Mouse (Mus musculus): ENCODE data around the gene Lmo2.

DNA sequence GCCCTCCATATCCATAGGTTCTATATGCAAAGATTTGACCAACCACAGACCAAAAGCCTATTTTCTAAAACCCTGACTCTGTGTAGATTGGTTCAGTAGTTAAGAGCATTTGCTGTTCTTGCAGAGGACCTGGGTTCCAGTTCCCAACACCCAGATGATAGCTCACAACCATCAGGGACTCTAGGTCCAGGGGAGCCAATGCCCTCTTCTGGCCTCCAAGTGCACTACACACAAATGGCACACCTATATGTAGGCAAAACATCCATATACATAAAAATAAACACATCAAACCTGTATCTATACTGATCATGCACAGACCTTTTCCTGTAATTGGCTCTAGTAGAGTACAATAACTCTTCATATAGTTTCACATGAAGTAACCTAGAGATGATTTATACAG is 33.5 kb downstream of the Lmo2 start:
- 0 out of 2 replicates have a peak, but pooled peaks have one; percentile 7 for TF ChIP-seq CTCF (conservative IDR thresholded peaks at IDR 0.05; ENCODE audit: insufficient read depth, insufficient read length, low read depth, low read length)
- no peak for TF ChIP-seq POLR2A (IDR thresholded peaks at IDR 0.05; ENCODE audit: low read depth, low read length)

All from kidney, adult 2 months (tissue).